Mouse (Mus musculus) adrenal gland, adult 2 months (tissue): ENCODE data around the gene Zdhhc13. TPM values are rescaled to one million over a fixed set of nuclear protein-coding genes. Genes with fewer than 3 reads are reported as not detected.

ENCODE experiments used
- polyA plus RNA-seq: library from polyadenylated mRNA; depleted of rRNA; stranded (reverse); fragments of >200 nt; gene quantifications from 2 replicates; pipeline ENCODE4 v1.2.3, GENCODE M21; 2012; rRNA removed
- total RNA-seq, 2 experiments: library from RNA; stranded (reverse); gene quantifications; 2 replicates each; pipeline ENCODE4 v1.2.3; 2021

Zdhhc13 gene
- total and polyA plus RNA-seq, 3 experiments, result 1.5 to 10.5 (median 7.0) TPM

Other genes with a start within 250 kb of the Zdhhc13 start
- not detected for gene Mrgprb2, start 230.9 kb upstream of the Zdhhc13 start, total RNA-seq
- gene Mrgprb2, start 230.9 kb upstream of the Zdhhc13 start, polyA plus RNA-seq, result 0.04 TPM in 1 of 2 replicates, not detected in the other
- not detected for gene Mrgprb3, start 145.2 kb upstream of the Zdhhc13 start, total RNA-seq
- gene Mrgprb3, start 145.2 kb upstream of the Zdhhc13 start, polyA plus RNA-seq, result not detected in 2 replicates
- not detected for gene Csrp3, start 59.0 kb downstream of the Zdhhc13 start, total RNA-seq
- gene Csrp3, start 59.0 kb downstream of the Zdhhc13 start, polyA plus RNA-seq, result not detected in 2 replicates
- 1 to 10 TPM in 1 of 2 experiments, under 1 TPM in 1; 0.55 to 1.2 TPM for gene E2f8, start 92.6 kb downstream of the Zdhhc13 start, total RNA-seq
- 0.51 and 0.66 TPM in 2 replicates for gene E2f8, start 92.6 kb downstream of the Zdhhc13 start, polyA plus RNA-seq
- gene Nav2, start 119.7 kb downstream of the Zdhhc13 start, total RNA-seq, result 1 to 10 TPM; 6.4 to 6.9 TPM
- gene Nav2, start 119.7 kb downstream of the Zdhhc13 start, polyA plus RNA-seq, result 3.3 and 4.8 TPM in 2 replicates